Mouse (Mus musculus): ENCODE measurements around the gene Nptxr.
A peak's percentile ranks its signal among the peaks of the same experiment; 100 is the strongest.

DNA sequence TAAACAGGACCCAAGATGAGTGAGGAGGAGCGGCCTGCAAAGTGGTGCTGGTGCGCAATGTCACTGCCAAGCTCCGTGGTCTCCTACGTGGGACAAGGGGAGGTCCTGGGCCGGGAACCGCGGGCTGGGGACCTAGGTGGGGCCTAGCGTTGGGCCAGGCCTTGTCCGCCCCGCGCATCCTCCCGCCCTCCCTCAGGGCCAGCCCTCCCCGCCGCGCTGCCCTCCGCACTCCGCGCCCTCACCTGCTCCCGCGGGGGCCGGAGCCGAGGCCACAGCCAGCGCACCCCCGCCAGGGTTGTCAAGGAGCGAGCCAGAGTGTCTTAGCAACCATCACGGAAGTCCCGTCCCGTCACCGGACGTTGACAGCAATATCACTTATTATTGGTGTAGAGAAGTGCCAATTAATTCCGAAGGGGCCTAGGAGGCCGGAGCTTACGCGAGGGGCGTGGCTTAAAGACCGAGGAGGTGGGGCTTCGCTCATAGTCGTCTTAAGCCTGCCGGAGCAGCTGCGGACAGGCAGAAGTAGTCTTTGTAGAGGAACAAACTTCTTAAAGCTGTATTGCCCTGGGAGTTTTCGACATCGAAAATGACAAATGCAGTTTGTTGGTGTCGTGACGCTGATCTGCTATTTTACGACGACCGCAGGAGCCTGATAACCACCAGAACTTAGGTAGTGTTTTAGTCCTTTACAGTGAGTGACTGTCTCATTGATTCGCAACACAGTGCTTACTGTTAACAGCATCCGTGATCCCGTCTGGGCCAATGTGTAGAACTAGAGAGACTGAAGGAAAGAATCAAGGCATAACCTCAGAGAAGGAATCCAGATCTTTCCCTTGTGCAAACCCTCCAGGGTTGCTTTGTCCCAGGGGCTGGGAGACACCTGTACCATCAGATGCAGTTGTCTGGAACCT is 30.2 kb downstream of the Nptxr start:
- no peak for TF ChIP-seq CTCF (conservative IDR thresholded peaks at IDR 0.05 in 1 of 2, IDR thresholded peaks at IDR 0.05 in 1 of 2; ENCODE audit: low read depth in 2 of 2, low read length in 2 of 2)
- TF ChIP-seq NELFE (IDR thresholded peaks at IDR 0.05; ENCODE audit: low read depth, low read length) = peak; percentile 61; the same call in 1 of the 2 replicates
- TF ChIP-seq EP300 (IDR thresholded peaks at IDR 0.05; ENCODE audit: low read length) = no peak
- no peak for TF ChIP-seq BHLHE40 (IDR thresholded peaks at IDR 0.05; ENCODE audit: low read depth, low read length)
- TF ChIP-seq POLR2A (IDR thresholded peaks at IDR 0.05; ENCODE audit: low read depth, low read length) = peak; percentile 70
- no peak for TF ChIP-seq ETS1 (conservative IDR thresholded peaks at IDR 0.05; ENCODE audit: low read depth, low read length)
- TF ChIP-seq MYC (IDR thresholded peaks at IDR 0.05; ENCODE audit: low read depth, low read length) = no peak
- peak; percentile 82 for TF ChIP-seq HCFC1 (IDR thresholded peaks at IDR 0.05; ENCODE audit: low read depth, low read length)
- TF ChIP-seq MAZ (IDR thresholded peaks at IDR 0.05; ENCODE audit: low read depth, low read length) = peak; percentile 52; the same call in 1 of the 2 replicates
- no peak for TF ChIP-seq USF1 (IDR thresholded peaks at IDR 0.05; ENCODE audit: low read depth, low read length)
- TF ChIP-seq E2F4 (IDR thresholded peaks at IDR 0.05; ENCODE audit: insufficient replicate concordance, low read depth, low read length) = no peak

Measured in CH12.LX (cell line).